Mouse (Mus musculus): ENCODE measurements around the gene Pbrm1. TPM values are rescaled to one million over a fixed set of nuclear protein-coding genes. Genes with fewer than 3 reads are reported as not detected.

Pbrm1 gene
- polyA plus RNA-seq, 1 experiment, result 32.1 TPM

- Histone ChIP-seq H3K27ac (ENCODE audit: control insufficient read depth, insufficient read depth, low read length) (no peak overlapping the region), H3K36me3 (ENCODE audit: control insufficient read depth, insufficient read depth, low read length) (peaks cover 31% of the 10 kb centered on the region), H3K4me1 (replicated peaks; ENCODE audit: control insufficient read depth, insufficient read depth, low read length) (peaks cover 8% of the 10 kb centered on the region), H3K27me3 (ENCODE audit: control insufficient read depth, insufficient read depth, low read length) (no peaks in the 10 kb centered on the region), H3K4me3 (ENCODE audit: control insufficient read depth, insufficient read depth, low read length) (peak overlapping the region; percentile 65; the same call in 1 of the 2 replicates)
- WGBS, result 0% methylated on average over 2 of the region's 2 CpGs
- TF ChIP-seq CTCF (IDR thresholded peaks at IDR 0.05; ENCODE audit: borderline replicate concordance, control insufficient read depth, extremely low read depth, insufficient read depth, low read length, poor library complexity) (no peak), POLR2A (IDR thresholded peaks at IDR 0.05; ENCODE audit: control insufficient read depth, extremely low read depth, insufficient read depth, low read length, poor library complexity) (no peak)
- peak; percentile 21 for DNase-seq
Observed at GRCm38 (mm10) chr14:31017854-31018253, 1.1 kb upstream of the Pbrm1 start.

- Histone ChIP-seq H3K27ac (ENCODE audit: control insufficient read depth, insufficient read depth, low read length) (peak overlapping the region; percentile 70), H3K27me3 (ENCODE audit: control insufficient read depth, insufficient read depth, low read length) (no peaks in the 10 kb centered on the region), H3K4me1 (replicated peaks; ENCODE audit: control insufficient read depth, insufficient read depth, low read length) (peaks cover 8% of the 10 kb centered on the region), H3K4me3 (ENCODE audit: control insufficient read depth, insufficient read depth, low read length) (peak overlapping the region; percentile 47), H3K36me3 (ENCODE audit: control insufficient read depth, insufficient read depth, low read length) (peaks cover 22% of the 10 kb centered on the region)
- TF ChIP-seq CTCF (IDR thresholded peaks at IDR 0.05; ENCODE audit: borderline replicate concordance, control insufficient read depth, extremely low read depth, insufficient read depth, low read length, poor library complexity) (no peak), POLR2A (IDR thresholded peaks at IDR 0.05; ENCODE audit: control insufficient read depth, extremely low read depth, insufficient read depth, low read length, poor library complexity) (no peak)
- peak; percentile 80 for DNase-seq
- WGBS, result 2% methylated on average over 48 of the region's 56 CpGs
Observed at GRCm38 (mm10) chr14:31019331-31020205, 630 bp downstream of the Pbrm1 start.

- 63% methylated on average over 1 of the region's 1 CpGs for WGBS
- Histone ChIP-seq H3K36me3 (ENCODE audit: control insufficient read depth, insufficient read depth, low read length) (peaks cover 35% of the 10 kb centered on the region), H3K27ac (ENCODE audit: control insufficient read depth, insufficient read depth, low read length) (no peak overlapping the region)
Observed at GRCm38 (mm10) chr14:31022579-31022978, 3.6 kb downstream of the Pbrm1 start.

GRCm38 (mm10) chr14:31025785-31026184 lies 6.8 kb downstream of the Pbrm1 start:
- peak; percentile 22 for DNase-seq
- H3K4me1 ChIP-seq (replicated peaks; ENCODE audit: control insufficient read depth, insufficient read depth, low read length), result no peaks in the 10 kb centered on the region
- H3K4me3 ChIP-seq (ENCODE audit: control insufficient read depth, insufficient read depth, low read length), result no peak overlapping the region
- H3K27ac ChIP-seq (ENCODE audit: control insufficient read depth, insufficient read depth, low read length), result no peak overlapping the region
- no peaks in the 10 kb centered on the region for H3K27me3 ChIP-seq (ENCODE audit: control insufficient read depth, insufficient read depth, low read length)
- WGBS, result 86% methylated on average over 3 of the region's 3 CpGs
- H3K36me3 ChIP-seq (ENCODE audit: control insufficient read depth, insufficient read depth, low read length), result peaks cover 57% of the 10 kb centered on the region
- TF ChIP-seq POLR2A (IDR thresholded peaks at IDR 0.05; ENCODE audit: control insufficient read depth, extremely low read depth, insufficient read depth, low read length, poor library complexity) (no peak), CTCF (IDR thresholded peaks at IDR 0.05; ENCODE audit: borderline replicate concordance, control insufficient read depth, extremely low read depth, insufficient read depth, low read length, poor library complexity) (no peak)

More at GRCm38 (mm10) chr14:31022579-31022978, 3.6 kb downstream of the Pbrm1 start:
- H3K27me3 ChIP-seq (ENCODE audit: control insufficient read depth, insufficient read depth, low read length), result no peaks in the 10 kb centered on the region
- DNase-seq, result no peak
- peaks cover 8% of the 10 kb centered on the region for H3K4me1 ChIP-seq (replicated peaks; ENCODE audit: control insufficient read depth, insufficient read depth, low read length)
- TF ChIP-seq CTCF (IDR thresholded peaks at IDR 0.05; ENCODE audit: borderline replicate concordance, control insufficient read depth, extremely low read depth, insufficient read depth, low read length, poor library complexity) (no peak), POLR2A (IDR thresholded peaks at IDR 0.05; ENCODE audit: control insufficient read depth, extremely low read depth, insufficient read depth, low read length, poor library complexity) (no peak)
- no peak overlapping the region for H3K4me3 ChIP-seq (ENCODE audit: control insufficient read depth, insufficient read depth, low read length)

GRCm38 (mm10) chr14:31045296-31045695 lies 26.4 kb downstream of the Pbrm1 start:
- Histone ChIP-seq H3K4me1 (replicated peaks; ENCODE audit: control insufficient read depth, insufficient read depth, low read length) (no peaks in the 10 kb centered on the region), H3K36me3 (ENCODE audit: control insufficient read depth, insufficient read depth, low read length) (peaks cover 75% of the 10 kb centered on the region), H3K27me3 (ENCODE audit: control insufficient read depth, insufficient read depth, low read length) (no peaks in the 10 kb centered on the region), H3K27ac (ENCODE audit: control insufficient read depth, insufficient read depth, low read length) (no peak overlapping the region), H3K4me3 (ENCODE audit: control insufficient read depth, insufficient read depth, low read length) (no peak overlapping the region)
- WGBS, result 96% methylated on average over 5 of the region's 5 CpGs
- no peak for DNase-seq
- TF ChIP-seq CTCF (IDR thresholded peaks at IDR 0.05; ENCODE audit: borderline replicate concordance, control insufficient read depth, extremely low read depth, insufficient read depth, low read length, poor library complexity) (no peak), POLR2A (IDR thresholded peaks at IDR 0.05; ENCODE audit: control insufficient read depth, extremely low read depth, insufficient read depth, low read length, poor library complexity) (no peak)

- DNase-seq, result no peak
- WGBS, result 100% methylated on average over 1 of the region's 1 CpGs
Observed at GRCm38 (mm10) chr14:31045817-31046216, 26.9 kb downstream of the Pbrm1 start.

More at GRCm38 (mm10) chr14:31045817-31046216, 26.9 kb downstream of the Pbrm1 start:
- TF ChIP-seq POLR2A (IDR thresholded peaks at IDR 0.05; ENCODE audit: control insufficient read depth, extremely low read depth, insufficient read depth, low read length, poor library complexity) (no peak), CTCF (IDR thresholded peaks at IDR 0.05; ENCODE audit: borderline replicate concordance, control insufficient read depth, extremely low read depth, insufficient read depth, low read length, poor library complexity) (no peak)
- Histone ChIP-seq H3K27me3 (ENCODE audit: control insufficient read depth, insufficient read depth, low read length) (no peaks in the 10 kb centered on the region), H3K36me3 (ENCODE audit: control insufficient read depth, insufficient read depth, low read length) (peaks cover 76% of the 10 kb centered on the region), H3K4me3 (ENCODE audit: control insufficient read depth, insufficient read depth, low read length) (no peak overlapping the region), H3K27ac (ENCODE audit: control insufficient read depth, insufficient read depth, low read length) (no peak overlapping the region), H3K4me1 (replicated peaks; ENCODE audit: control insufficient read depth, insufficient read depth, low read length) (no peaks in the 10 kb centered on the region)
